Mouse (Mus musculus): Measurements from ENCODE around the gene Wnt5a. TPM values are rescaled to one million over a fixed set of nuclear protein-coding genes. Genes with fewer than 3 reads are reported as not detected.

Gene Wnt5a
- polyA plus RNA-seq, 1 experiment, result 1.3 TPM

DNA sequence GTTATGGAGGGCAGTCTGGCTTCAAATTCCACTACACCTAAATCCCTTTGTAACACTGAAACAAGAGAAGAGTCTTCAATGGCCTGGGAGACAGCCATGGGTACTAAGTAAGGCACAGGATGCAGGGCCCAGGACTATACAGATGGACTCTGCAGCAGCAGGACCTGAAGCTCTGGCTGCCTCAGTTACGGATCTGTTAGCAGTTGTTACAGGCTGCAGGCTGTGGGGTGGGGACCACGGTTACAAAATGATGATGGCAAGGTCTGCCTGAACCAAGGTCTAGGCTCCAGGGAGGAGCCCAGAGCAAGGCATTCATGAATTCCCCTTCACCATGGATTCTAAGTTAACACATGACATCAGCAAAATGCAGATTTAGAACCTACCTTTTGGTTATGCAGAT lies 29.3 kb downstream of the Wnt5a start:
- H3K9ac ChIP-seq (ENCODE audit: low read depth, poor library complexity, severe bottlenecking), result no peak overlapping the region
- no peak for TF ChIP-seq EP300 (IDR thresholded peaks at IDR 0.05; ENCODE audit: insufficient read depth, low read depth, low read length)
- H3K9me3 ChIP-seq (replicated peaks; ENCODE audit: control insufficient read depth, insufficient read depth, low read length, poor library complexity, severe bottlenecking), result peaks cover 10% of the 10 kb centered on the region
- H3K27ac ChIP-seq (ENCODE audit: insufficient read depth, low read length), result no peak overlapping the region
- no peaks in the 10 kb centered on the region for H3K27me3 ChIP-seq (ENCODE audit: control insufficient read depth, insufficient read depth, low read length, poor library complexity, severe bottlenecking)
- H3K36me3 ChIP-seq (ENCODE audit: control insufficient read depth, insufficient read depth, low read length, poor library complexity, severe bottlenecking), result no peaks in the 10 kb centered on the region
- peaks cover 2% of the 10 kb centered on the region for H3K4me1 ChIP-seq (ENCODE audit: control insufficient read depth, insufficient read depth, low read length)
- H3K4me3 ChIP-seq (ENCODE audit: low read depth, low read length), result no peak overlapping the region

DNA sequence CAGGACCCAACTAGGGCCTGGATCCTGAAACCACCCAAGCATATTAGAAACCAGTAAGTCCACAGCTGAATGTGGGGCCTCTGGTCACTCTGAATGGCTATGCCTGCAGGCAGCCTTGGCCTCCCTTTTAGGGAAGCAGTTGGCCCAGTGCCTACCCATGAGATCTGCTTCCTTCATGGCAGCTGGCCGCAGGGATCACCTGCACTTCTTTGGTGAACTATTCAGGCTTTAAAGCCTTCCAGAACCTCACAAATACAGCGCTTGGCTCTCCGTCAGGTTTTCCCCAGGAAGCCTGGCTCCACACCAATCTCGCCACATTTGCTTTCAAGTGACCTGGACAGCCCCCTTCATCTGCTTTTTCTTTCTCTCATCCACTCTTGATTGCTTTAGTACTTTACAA lies 31.3 kb downstream of the Wnt5a start:
- no peak for TF ChIP-seq EP300 (IDR thresholded peaks at IDR 0.05; ENCODE audit: insufficient read depth, low read depth, low read length)
- no peak for TF ChIP-seq CTCF (IDR thresholded peaks at IDR 0.05; ENCODE audit: low read depth, low read length)
- no peak for TF ChIP-seq POLR2A (IDR thresholded peaks at IDR 0.05; ENCODE audit: insufficient read depth, low read length)
- H3K27ac ChIP-seq (ENCODE audit: insufficient read depth, low read length), result no peak overlapping the region
- no peak overlapping the region for H3K9ac ChIP-seq (ENCODE audit: low read depth, poor library complexity, severe bottlenecking)
- H3K36me3 ChIP-seq (ENCODE audit: control insufficient read depth, insufficient read depth, low read length, poor library complexity, severe bottlenecking), result no peaks in the 10 kb centered on the region
- H3K4me1 ChIP-seq (ENCODE audit: control insufficient read depth, insufficient read depth, low read length), result no peaks in the 10 kb centered on the region
- H3K27me3 ChIP-seq (ENCODE audit: control insufficient read depth, insufficient read depth, low read length, poor library complexity, severe bottlenecking), result no peaks in the 10 kb centered on the region
- H3K9me3 ChIP-seq (replicated peaks; ENCODE audit: control insufficient read depth, insufficient read depth, low read length, poor library complexity, severe bottlenecking), result peaks cover 10% of the 10 kb centered on the region
- no peak overlapping the region for H3K4me3 ChIP-seq (ENCODE audit: low read depth, low read length)

DNA sequence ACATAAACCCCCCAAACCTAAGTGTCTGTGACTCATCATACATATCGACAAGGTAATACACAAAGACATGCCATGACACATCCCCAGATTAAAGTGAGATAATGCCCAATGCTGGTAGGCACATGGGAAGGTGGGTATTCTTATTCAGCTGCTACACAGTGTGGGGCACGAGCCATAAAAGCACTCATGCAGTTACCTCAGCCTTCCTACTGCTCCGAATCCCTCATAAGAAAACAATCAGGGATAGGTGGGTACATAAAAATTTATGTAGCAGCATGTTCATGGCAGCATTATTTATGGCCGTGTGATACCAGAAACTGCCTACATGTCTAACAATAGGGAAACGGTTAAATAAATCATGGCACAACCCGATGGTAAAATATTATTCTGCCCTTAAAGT lies 35.0 kb downstream of the Wnt5a start:
- Histone ChIP-seq H3K9ac (ENCODE audit: low read depth, poor library complexity, severe bottlenecking) (no peak overlapping the region), H3K4me1 (ENCODE audit: control insufficient read depth, insufficient read depth, low read length) (no peaks in the 10 kb centered on the region), H3K9me3 (replicated peaks; ENCODE audit: control insufficient read depth, insufficient read depth, low read length, poor library complexity, severe bottlenecking) (peaks cover 10% of the 10 kb centered on the region), H3K4me3 (ENCODE audit: low read depth, low read length) (no peak overlapping the region), H3K27me3 (ENCODE audit: control insufficient read depth, insufficient read depth, low read length, poor library complexity, severe bottlenecking) (no peaks in the 10 kb centered on the region), H3K36me3 (ENCODE audit: control insufficient read depth, insufficient read depth, low read length, poor library complexity, severe bottlenecking) (no peaks in the 10 kb centered on the region), H3K27ac (ENCODE audit: insufficient read depth, low read length) (no peak overlapping the region)
- TF ChIP-seq POLR2A (IDR thresholded peaks at IDR 0.05; ENCODE audit: insufficient read depth, low read length), result no peak
- TF ChIP-seq CTCF (IDR thresholded peaks at IDR 0.05; ENCODE audit: low read depth, low read length), result no peak
- no peak for TF ChIP-seq EP300 (IDR thresholded peaks at IDR 0.05; ENCODE audit: insufficient read depth, low read depth, low read length)

DNA sequence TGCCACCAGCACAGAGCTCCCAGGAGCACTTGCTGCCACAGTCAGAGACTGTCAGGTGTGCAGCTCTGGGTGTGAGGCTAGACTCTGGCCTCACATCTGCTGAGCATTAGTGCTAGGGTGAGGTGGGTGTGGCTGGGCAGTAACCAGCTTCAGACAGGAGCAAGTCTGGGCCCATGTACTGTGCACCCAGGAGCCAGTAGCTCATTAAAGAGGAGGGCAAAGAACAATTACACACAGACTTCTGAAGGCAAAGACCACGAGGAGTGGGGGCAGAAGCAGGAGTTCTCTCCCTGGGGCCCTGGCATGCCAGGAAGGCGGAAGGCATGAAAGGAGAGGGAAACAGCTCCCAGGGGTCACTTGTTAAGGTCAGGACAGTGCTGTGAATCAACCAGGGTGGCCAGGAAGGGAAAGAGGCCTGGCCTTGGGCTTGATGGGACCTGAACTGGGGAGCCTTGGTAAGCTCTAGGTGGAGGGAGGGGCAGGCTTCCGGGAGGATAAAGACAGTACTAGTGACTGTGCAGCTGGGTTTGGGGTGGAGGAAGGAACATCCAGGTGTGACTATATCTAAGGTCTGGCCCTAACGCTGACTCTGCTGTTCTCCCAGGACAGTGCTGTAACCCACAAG lies 37.7 kb downstream of the Wnt5a start:
- Histone ChIP-seq H3K36me3 (ENCODE audit: control insufficient read depth, insufficient read depth, low read length, poor library complexity, severe bottlenecking) (no peaks in the 10 kb centered on the region), H3K9ac (ENCODE audit: low read depth, poor library complexity, severe bottlenecking) (no peak overlapping the region), H3K4me3 (ENCODE audit: low read depth, low read length) (no peak overlapping the region), H3K4me1 (ENCODE audit: control insufficient read depth, insufficient read depth, low read length) (no peaks in the 10 kb centered on the region), H3K9me3 (replicated peaks; ENCODE audit: control insufficient read depth, insufficient read depth, low read length, poor library complexity, severe bottlenecking) (peaks cover 6% of the 10 kb centered on the region), H3K27me3 (ENCODE audit: control insufficient read depth, insufficient read depth, low read length, poor library complexity, severe bottlenecking) (no peaks in the 10 kb centered on the region; the same call in 1 of the 2 replicates), H3K27ac (ENCODE audit: insufficient read depth, low read length) (no peak overlapping the region)
- TF ChIP-seq CTCF (IDR thresholded peaks at IDR 0.05; ENCODE audit: low read depth, low read length) (no peak), POLR2A (IDR thresholded peaks at IDR 0.05; ENCODE audit: insufficient read depth, low read length) (no peak), EP300 (IDR thresholded peaks at IDR 0.05; ENCODE audit: insufficient read depth, low read depth, low read length) (no peak)

DNA sequence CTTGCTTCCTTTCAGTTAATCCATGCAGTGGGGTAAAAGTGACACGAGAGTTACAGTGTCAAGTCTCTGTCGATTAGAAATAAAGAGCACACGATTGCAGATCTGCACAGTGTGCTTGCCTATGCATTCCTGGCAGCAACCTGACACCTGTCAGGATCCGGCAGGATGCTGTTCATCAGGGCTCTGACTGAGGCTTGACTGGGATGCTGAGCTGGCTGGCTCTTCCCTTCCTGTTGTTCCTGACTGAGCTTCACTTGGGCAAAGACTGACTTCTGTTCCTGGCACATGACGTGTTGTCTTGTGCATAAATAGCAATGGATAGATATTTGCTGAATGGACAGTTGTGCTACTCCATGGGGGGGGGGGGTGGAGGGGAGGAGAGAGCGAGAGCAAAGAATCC lies 57.3 kb downstream of the Wnt5a start:
- Histone ChIP-seq H3K9ac (ENCODE audit: low read depth, poor library complexity, severe bottlenecking) (no peak overlapping the region), H3K4me1 (ENCODE audit: control insufficient read depth, insufficient read depth, low read length) (no peaks in the 10 kb centered on the region), H3K36me3 (ENCODE audit: control insufficient read depth, insufficient read depth, low read length, poor library complexity, severe bottlenecking) (no peaks in the 10 kb centered on the region), H3K4me3 (ENCODE audit: low read depth, low read length) (no peak overlapping the region), H3K27me3 (ENCODE audit: control insufficient read depth, insufficient read depth, low read length, poor library complexity, severe bottlenecking) (no peaks in the 10 kb centered on the region), H3K27ac (ENCODE audit: insufficient read depth, low read length) (no peak overlapping the region), H3K9me3 (replicated peaks; ENCODE audit: control insufficient read depth, insufficient read depth, low read length, poor library complexity, severe bottlenecking) (no peaks in the 10 kb centered on the region)
- TF ChIP-seq POLR2A (IDR thresholded peaks at IDR 0.05; ENCODE audit: insufficient read depth, low read length) (no peak), CTCF (IDR thresholded peaks at IDR 0.05; ENCODE audit: low read depth, low read length) (no peak), EP300 (IDR thresholded peaks at IDR 0.05; ENCODE audit: insufficient read depth, low read depth, low read length) (no peak)
